Mouse (Mus musculus): Measurements from ENCODE around the gene Slc2a8.

DNA sequence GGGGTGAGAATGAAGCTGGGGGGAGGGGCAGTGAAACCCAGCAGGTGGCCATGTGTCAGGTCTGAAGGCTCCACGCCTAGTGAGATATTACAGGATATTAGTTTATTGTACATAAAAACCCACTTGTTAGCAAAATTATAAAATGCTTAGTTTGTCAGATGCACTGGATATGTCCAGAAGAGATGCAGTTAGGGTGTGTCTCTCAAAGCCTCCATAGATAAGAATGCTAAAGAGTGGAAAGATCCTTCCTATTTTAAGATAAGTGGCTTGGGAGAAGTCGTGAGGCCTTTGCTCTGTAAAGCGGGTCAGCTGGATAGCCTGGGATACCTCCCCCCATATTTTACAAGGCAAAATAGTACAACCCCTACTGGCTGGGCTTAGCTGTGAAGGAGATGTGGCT, 3.2 kb downstream of the Slc2a8 start:
- TF ChIP-seq CTCF (IDR thresholded peaks at IDR 0.05; ENCODE audit: borderline replicate concordance, insufficient read depth, low read depth, low read length) (no peak), POLR2A (IDR thresholded peaks at IDR 0.05; ENCODE audit: borderline replicate concordance, insufficient read depth, low read length) (no peak)

All from cerebellum, adult 2 months (tissue).